Mouse (Mus musculus): ENCODE results near the gene Cdkal1.

Cdkal1 gene

DNA sequence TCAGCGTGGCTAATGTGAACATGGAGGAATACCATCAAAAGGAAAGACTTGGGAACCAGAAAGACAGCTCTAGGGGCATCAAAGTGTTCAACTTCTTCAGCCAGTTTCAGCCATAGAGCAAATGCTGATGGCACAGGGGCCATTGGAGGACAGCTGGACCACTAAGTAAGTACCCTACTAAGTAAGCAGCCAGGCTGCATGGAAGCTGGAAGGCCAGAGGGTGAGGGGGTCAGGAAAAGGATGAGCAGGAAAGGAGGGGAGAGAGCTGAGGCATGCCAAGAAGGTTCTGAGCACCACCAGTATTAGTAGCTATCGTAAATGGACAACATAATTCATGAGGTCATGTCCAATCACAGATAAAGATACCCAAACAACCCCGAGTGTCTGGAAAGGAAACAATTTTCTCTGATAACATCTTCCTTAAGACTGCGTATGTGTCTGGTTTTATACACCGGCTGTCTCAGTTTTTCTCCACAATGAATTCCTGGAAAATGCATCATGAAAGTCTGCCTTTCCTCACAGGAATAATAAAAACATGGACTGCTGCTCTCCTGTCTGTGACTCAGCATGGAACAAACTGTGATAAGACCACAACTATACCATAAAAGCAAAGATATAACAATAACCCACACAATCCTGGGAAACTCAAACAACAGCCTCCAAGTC is 352.9 kb downstream of the Cdkal1 start:
- CTCF ChIA-PET, result interaction anchor here (0.5 kb wide), 1 partner anchor 261 kb away, joined by 3 read pairs; no protein-coding TSS in a partner anchor

DNA sequence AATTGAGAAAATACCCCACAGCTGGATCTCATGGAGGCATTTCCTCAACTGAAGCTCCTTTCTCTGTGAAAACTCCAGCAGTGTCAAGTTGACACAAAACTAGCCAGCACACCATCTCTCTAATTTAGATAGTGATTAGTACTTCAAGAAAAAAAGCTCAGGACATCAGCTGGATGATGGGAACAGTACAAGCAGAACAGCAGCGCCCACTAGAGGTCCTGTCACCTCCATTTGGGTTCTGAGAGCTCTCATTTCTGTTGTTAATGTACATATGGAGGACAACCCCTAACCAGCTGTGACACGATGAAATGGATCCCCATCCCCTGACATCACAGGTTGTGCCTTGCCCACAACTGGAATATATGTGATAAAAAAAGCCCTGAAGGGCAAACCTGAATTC is 354.3 kb downstream of the Cdkal1 start:
- CTCF ChIA-PET, result no interaction called here

DNA sequence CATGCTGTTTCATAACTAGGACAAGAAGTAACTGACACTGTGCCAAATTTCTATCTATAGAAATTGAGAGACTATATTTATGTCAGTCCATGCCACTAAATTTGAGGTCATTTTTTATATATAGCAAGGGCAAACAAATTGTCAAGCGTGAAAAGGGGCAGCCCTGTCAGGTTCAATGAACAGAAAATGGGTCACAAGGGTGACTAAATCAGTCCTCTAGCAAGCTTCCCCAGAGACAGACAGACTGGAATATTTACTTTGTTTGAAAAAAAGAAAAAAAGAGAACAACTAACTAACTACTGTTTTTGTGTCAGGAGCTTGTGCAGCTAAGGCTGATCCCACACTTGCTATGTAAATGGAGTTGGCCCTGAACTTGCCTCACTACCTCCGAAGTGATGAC is 355.7 kb downstream of the Cdkal1 start:
- CTCF ChIA-PET, result no interaction called here

DNA sequence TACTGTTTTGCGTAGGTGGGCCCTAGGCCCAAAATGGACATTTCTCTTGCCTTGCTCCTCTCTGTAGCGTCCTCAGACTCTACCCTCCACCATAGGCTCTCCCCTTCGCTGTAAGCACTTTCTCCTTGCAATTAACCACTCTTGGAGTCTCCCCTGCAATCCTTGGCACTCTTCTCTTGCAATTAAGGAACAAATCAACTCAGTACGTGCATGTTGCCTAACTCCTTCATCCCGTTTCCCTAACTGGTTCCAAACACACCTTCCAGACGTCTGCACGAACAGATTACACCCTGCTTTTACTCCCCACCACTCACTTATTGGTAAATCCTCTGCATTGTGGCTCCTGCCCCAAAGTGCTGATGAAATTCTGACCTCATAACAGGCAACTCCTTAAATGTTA is 358.2 kb downstream of the Cdkal1 start:
- CTCF ChIA-PET, result no interaction called here

DNA sequence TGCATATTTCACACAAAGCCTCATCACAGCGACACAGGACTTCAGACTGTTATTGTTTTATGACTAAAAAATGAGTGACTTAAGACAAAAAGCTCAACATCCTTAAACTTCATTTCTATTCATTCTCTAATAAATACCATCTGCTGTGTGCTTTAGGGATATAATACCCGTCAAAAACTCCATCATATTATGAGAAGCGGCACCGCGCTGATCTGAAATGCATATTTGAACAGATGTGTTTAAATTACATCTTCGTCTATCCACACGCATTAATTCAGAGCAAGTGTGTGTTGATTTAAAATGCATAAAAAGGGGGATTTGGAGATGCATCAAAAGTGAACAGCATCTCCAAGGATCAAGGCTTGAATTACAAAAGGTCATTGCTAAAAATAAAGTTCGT is 365.1 kb downstream of the Cdkal1 start:
- CTCF ChIA-PET, result no interaction called here

DNA sequence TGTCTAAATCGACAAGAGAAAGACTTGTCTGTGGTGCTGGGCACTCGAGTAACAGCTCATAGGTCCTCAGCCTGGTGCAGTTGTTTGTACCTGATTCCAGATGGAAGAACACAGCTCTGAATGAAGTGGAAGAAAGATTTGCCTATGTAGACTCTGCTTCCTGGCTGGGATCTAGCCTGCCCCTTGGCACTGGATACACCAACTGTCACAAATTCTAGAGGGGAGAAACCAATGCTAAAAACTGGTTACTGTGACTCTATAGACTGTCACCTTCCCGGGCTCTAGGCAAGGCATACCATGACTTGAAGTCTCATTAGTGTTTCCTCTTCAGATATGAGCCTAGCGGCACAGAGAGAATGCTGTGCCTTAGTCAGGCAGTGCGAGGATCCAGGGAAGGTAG is 366.0 kb downstream of the Cdkal1 start:
- CTCF ChIA-PET, result interaction anchor here (0.5 kb wide), 1 partner anchor 43 kb away, joined by 3 read pairs; no protein-coding TSS in a partner anchor

DNA sequence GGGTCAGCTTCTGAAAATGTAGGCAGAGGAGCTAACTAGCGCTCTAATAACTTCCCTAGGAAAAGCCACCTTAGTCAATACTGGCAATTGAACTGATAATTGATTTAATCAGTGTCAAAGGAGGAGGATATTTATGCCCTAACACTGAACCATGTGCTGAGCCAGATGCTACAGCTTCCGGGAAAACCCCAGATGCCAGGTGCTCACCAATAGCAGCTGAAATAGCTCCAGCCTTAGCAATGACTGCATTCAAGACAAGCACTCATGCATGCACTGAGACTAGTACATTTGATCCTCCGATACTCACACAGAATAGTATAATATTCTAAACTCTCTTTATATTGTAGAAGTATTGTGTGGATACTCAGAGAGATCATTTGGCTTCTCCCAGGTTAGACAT is 368.8 kb downstream of the Cdkal1 start:
- CTCF ChIA-PET, result interaction anchor here (0.6 kb wide), 1 partner anchor 377 kb away, joined by 5 read pairs; no protein-coding TSS in a partner anchor

DNA sequence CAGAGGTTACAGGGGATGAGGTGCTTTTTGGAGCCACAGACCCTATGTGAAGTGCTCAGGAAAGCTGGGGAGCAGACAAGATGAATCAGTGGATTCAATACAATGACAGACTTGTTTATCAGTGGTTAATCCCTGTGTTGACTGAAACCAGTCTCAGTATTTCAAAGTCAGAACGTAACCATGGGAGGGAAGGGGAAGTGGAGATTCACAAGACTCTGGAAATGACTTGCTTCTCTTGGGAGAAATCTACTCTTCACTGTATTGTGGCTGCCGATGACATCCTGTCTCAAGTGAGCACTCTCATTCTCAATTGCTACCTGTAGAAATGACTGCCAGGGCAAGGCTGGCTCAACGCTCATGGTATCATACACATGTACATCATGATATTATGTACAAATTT is 371.5 kb downstream of the Cdkal1 start:
- CTCF ChIA-PET, result no interaction called here

DNA sequence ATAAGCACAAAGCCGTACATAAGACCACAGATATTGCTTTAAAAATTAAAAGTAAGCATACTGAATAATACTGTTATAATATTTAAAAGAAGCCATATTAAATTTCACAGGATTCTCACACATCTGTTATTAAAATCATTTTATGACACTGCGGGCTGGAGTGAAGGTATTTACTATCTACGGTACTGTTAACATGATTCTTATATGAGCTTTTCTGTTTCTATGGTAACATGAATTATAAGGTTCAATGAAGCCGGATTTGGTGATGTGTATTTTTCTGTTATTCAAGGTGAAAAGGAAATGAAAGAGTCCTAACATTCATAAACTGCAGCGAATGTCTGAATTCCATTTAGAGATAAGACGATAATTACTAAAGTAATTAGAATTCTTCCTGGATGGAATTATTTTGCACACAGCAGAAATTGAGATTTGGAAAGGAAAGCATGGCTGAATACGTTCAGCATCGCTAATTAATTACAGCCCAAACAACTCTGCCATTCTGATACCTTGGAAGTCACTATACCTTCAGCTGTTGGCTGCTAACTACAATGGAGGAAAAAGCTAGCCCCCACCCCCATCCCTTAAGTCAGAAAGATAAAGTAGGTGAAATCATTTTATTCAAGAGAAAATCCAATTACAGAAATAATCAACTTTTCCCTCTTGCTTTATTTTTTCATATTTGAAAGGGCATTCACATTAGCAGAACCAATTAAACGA is 373.2 kb downstream of the Cdkal1 start:
- CTCF ChIA-PET, result no interaction called here

DNA sequence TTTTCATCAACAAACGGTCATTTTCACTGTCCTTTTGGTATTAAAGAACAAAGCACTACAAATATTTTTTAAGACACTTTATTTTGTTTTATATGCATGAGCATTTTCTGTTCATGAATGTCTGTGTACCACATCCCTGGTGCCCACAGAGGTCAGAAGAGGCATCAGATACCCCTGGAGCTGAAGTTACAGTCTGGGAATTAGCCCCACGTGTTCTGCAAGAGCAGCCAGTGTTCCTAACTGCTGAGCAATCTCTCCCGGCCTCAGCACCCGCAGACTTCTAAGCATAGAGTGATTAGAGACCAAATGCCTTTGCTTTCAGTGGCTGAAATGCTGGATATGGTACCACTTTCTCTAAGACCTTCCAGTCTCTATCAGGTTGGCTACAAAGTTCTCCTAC is 379.1 kb downstream of the Cdkal1 start:
- CTCF ChIA-PET, result no interaction called here

DNA sequence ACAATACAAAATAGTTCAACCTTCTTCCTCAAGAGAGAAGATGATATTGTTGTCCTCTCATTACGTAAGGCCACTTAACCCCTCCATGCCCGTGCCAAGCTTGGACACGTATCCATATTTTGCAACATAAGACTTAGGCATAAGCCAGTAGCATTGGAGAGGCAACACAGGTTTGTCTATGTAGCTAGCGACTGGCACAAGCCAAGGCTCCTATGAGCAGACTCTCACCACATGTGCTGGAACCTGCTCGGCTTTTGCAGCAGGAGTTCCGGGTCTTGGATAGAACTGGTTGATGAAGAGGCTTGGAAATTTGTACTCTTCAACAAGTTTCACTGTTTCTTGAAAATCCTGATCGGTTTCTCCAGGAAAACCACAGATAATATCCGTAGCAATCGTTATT is 381.2 kb downstream of the Cdkal1 start:
- CTCF ChIA-PET, result no interaction called here

DNA sequence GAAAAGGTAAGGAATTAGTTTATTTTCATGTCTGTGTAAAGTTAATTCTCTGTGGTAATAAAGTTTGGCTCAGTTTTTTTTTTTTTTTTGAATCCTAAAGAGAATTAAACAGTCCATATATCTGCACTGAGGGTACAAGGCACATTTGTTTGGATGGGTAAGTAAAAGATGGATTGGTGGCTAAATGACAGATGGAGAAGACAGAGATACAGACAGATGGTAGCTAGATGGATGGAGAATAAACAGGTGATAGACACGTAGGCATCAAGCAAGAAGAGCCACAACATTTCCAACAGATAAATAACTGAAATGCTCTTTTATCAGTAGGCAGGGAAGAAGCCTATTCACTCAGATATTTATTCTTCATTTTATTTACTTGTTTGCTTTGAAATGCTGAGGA is 381.7 kb downstream of the Cdkal1 start:
- CTCF ChIA-PET, result no interaction called here

DNA sequence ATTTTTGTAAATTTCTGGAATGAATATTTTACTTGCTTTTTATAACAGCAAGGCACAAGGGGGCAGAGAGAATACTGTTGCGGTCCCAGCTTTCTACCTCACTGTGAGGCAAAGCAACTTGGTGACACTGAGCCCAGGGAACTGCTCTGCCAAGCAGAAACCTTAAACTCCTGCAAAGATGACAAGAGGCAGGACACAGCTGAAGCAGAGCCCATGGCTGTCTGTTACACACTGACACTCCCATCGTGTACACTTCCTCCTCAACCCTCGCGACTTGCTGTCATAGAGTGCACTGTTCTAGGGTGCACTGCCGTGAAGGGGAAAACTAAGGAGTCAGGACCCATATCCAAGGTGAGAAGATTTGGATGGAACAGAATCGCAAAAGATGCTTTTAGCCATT is 393.2 kb downstream of the Cdkal1 start:
- CTCF ChIA-PET, result no interaction called here

DNA sequence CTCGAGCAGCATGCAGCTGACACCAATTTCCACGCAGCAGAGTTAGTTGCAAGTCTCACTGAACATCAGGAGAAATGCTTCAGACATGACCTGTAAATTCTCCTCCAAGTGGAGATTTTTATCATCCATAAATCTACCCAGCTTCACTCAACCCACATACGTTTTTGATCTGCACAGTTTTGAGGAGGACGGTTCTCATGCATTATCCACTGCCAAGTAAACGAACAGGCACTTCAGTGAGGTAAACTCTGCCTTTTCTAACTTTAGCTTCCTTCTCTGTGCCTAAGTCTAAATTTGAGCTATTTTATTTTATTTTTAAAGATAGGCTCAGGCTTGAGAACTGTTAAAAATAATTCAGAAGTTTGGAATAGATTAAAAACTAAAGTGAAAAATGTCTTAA is 394.7 kb downstream of the Cdkal1 start:
- CTCF ChIA-PET, result no interaction called here

DNA sequence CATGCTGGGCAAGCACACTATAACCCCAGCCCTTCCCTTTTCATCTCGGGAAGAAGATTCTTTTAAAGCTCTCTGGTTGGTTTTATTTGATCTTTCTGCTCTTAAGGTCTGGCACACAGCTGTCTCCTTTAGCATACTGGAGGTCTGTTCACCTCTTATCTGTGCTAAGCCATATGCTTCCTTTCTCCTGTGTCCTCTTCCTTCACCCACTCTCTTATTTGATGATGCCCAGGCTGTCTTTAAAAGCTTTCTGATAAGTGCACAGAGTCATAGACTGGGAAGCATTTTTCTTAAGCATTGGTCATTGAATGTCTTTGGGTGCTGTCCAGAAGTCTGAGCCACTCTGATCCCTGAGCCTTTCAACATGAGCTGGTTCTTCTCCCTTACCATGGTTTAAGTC is 397.1 kb downstream of the Cdkal1 start:
- CTCF ChIA-PET, result no interaction called here

DNA sequence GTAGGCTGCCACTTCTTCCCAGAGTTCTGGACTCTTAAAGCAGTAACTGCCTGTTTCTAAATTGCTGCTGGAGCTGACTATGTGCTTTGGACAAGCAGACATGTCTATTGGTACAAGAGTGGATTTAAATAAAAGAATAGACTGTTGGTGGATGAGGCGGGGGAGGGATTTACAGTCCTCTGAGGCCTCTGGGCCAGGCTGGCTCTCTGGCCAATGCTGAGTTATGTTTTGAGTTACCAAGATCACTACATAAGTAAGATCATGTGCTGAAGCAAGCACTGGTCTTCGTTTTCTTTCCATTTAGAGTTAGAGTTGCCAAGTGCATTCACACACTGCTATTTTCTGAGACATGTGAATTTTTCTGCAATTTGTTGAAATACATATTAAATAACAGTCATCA is 418.4 kb downstream of the Cdkal1 start:
- CTCF ChIA-PET, result no interaction called here

DNA sequence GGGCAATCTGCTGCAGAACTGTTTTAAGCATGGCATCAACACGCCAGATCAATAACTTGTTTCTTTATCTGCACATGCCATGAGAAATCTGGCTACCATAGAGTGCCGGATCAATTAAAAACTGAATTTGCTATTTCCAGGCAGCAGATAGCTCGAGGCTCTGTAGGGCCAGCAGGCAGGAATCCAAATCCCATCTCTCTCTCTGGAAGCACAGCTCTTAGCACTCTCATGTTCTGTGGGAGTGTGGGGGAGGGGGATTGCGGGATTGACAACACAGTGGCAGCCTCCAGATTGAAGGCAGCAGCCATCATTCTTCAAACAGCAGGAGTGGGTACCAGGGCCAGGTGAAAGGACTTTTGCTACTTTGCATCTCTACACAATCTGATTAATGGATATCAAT is 420.7 kb downstream of the Cdkal1 start:
- CTCF ChIA-PET, result no interaction called here

DNA sequence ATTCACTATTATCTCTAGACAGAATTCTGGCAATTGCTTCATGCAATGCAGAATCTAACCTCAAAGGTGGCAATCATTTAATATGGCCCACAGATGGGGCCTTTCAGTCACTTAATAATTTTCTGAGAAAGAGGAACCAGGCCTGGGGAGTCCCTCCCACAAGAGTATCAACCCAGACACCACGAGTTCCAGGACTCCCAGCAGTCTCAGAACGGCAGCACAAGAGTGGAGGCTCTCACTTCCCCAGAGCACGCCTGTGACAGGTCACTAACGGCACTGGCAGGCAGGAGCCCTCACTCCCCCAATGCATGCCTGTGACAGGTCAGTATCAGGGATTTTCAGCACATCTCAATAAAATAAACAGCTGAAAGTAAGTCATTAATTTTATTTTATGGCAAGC is 424.6 kb downstream of the Cdkal1 start:
- CTCF ChIA-PET, result no interaction called here

DNA sequence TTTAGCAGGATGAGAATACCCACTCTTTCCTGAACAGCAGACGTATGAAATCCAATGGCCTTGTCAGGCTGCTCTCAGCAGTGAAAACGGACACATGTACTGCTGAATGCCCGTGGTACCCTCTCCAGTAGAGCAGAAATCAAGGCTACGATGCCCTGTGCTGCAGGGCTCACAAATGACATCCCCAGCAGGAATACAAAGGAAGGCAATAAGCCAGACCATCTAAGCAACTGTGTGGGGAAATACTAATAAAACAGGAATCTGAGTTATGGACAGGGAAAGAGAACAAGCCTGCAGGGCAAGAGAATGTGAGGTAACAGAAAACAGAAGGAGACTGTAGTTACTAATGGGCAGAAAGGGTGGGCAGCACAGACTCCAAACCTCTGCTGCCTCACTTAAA is 425.6 kb downstream of the Cdkal1 start:
- CTCF ChIA-PET, result no interaction called here

DNA sequence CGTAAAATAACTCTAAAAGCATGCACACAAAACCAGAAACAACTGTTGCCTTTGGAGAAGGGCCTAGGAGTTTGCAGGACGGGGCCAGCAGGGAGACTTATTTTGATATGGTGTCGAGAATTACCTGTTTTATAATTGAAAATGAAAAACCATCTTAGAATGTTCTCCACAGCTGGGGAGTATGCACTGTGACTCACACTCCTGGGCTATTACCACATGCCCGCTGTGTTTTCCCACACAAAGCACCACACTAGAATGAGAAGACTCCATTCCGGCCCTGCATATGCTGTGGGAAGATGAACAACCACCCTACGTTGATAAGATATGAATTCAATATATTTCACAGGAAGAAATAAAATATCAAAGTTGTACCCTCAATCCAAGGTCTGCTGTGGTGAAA is 426.3 kb downstream of the Cdkal1 start:
- CTCF ChIA-PET, result no interaction called here

DNA sequence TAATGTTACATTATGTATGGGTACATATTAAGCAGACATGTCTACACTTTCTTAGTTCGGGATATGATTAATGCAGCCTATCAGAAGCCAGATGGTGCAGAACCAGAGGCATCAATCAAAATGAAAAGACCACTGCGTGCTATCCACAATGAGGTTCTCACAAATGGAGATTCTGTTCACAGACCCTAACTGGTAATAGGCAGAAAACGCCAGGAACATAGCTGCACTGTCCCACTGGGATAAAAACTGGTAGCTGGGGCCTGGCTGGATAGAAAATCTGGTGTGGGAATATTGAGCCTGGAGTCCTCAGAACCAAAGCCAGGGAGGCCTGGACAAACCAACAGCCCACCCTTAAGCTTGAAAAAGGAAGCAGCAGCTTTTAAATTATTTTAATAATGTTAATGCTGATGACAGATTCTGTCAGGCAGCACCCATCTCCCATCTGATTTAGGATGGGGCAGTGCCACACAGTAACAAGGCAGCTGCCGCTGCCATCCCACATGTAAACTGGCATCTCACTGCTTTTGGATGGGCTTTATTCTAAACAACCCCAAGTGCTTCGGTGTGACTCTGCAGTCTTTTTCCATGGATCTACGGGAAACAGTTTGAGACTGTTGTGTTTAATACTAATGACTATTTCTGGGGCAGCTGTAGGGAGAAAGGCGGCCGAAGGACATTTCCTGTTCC is 438.9 kb downstream of the Cdkal1 start:
- CTCF ChIA-PET, result no interaction called here

DNA sequence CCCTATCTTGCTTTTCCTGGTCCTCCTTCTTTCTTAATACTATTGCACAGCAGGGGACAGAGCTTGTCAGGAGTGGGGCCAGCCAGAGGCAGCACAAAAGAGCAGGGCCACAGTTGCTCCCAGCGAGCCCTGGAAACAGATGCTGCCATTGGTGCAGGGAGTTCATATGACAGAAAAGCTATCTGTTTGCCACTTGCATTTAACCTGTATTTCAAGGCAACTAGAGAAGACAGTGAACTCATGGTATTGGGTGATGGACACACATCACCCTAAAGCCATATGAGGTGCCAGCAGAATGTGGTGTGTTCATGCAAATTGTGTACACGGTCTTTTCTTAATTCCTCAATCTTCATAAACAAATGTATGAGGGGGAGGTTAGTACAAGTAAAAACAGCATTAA is 439.5 kb downstream of the Cdkal1 start:
- CTCF ChIA-PET, result no interaction called here

DNA sequence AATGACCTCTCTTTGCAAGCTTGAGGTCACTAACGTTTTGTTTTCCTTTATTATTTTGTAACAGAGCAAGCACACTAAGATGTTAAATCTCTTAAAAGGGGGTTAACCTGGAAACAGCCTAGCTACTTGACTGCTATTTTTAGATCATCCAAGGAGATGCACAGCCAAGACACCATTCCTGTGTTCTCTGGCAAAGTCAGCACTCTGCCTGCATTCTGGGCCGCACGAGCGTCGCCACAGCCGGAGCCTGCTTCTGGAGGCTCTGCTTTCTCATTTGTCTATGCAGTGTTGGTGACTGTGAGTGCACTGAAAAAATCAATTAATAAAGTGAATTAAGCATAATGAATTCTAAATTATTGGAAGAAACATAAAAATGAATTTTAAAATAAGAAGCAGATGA is 440.6 kb downstream of the Cdkal1 start:
- CTCF ChIA-PET, result no interaction called here

Measured in spleen, embryonic (tissue).